In genomic region chrX:139216991-139217593, GRCm38 (mm10) we compare ENCODE assay signal across 9 mouse cellular contexts. TPM values are rescaled to one million over a fixed set of nuclear protein-coding genes. Genes with fewer than 3 reads are reported as not detected.
DNase-seq lines count a peak whose midpoint lies in the region; ATAC-seq and TF ChIP-seq lines count a peak whose summit lies in the region.
"Had no signal": no experiment of that assay in that cellular context is flagged by ENCODE, and none has a peak within 500 bp of the region (broad histone marks: within the 10 kb centered on the region; RNA-seq: fewer than 3 reads in every experiment).

No protein-coding gene starts in this region.

- H3K27ac ChIP-seq in embryonic facial prominence, embryonic 15.5 days (replicated peaks): peak overlapping the region; percentile 51; the same call in 1 of the 2 replicates
- no peak overlapping the region for H3K27ac ChIP-seq in liver, embryonic 14.5 days
- no peak overlapping the region for H3K27ac ChIP-seq in neural tube, embryonic 13.5 days (replicated peaks)

- TF ChIP-seq EP300 in liver, embryonic 14.5 days (IDR thresholded peaks at IDR 0.05; ENCODE audit: low read depth): no peak

- H3K9ac ChIP-seq in embryonic facial prominence, embryonic 15.5 days: no peak overlapping the region
- peak overlapping the region; percentile 9; the same call in 1 of the 2 replicates for H3K9ac ChIP-seq in liver, embryonic 14.5 days (replicated peaks)
- H3K9ac ChIP-seq in neural tube, embryonic 13.5 days: peak overlapping the region; percentile 60

- H3K4me3 ChIP-seq in embryonic facial prominence, embryonic 15.5 days (replicated peaks): peak overlapping the region; percentile 43
- H3K4me3 ChIP-seq in liver, embryonic 14.5 days (ENCODE audit: insufficient read depth in 1 of 2, low read depth in 2 of 2, low read length in 2 of 2): peak overlapping the region; percentile 35 to 40
- peak overlapping the region; percentile 37 for H3K4me3 ChIP-seq in neural tube, embryonic 13.5 days

- H3K9me3 ChIP-seq in embryonic facial prominence, embryonic 15.5 days (replicated peaks): no peaks in the 10 kb centered on the region
- H3K9me3 ChIP-seq in liver, embryonic 14.5 days (ENCODE audit: control insufficient read depth, low read length): no peaks in the 10 kb centered on the region
- no peaks in the 10 kb centered on the region for H3K9me3 ChIP-seq in neural tube, embryonic 13.5 days

- no peak for TF ChIP-seq CTCF in liver, embryonic 14.5 days (IDR thresholded peaks at IDR 0.05; ENCODE audit: low read depth)

- 0 out of 2 replicates have a peak, but pooled peaks have one; percentile 79 for ATAC-seq in embryonic facial prominence, embryonic 15.5 days (ENCODE audit: insufficient number of reproducible peaks, low FRiP score, low TSS enrichment, low read depth)
- 0 out of 2 replicates have a peak, but pooled peaks have one; percentile 48 for ATAC-seq in liver, embryonic 14.5 days (ENCODE audit: insufficient read depth)
- ATAC-seq in neural tube, embryonic 13.5 days (ENCODE audit: low read depth): peak; percentile 95

- no peaks in the 10 kb centered on the region for H3K36me3 ChIP-seq in embryonic facial prominence, embryonic 15.5 days
- no peaks in the 10 kb centered on the region for H3K36me3 ChIP-seq in liver, embryonic 14.5 days (replicated peaks; ENCODE audit: control insufficient read depth, insufficient read depth, low read depth)
- no peaks in the 10 kb centered on the region for H3K36me3 ChIP-seq in neural tube, embryonic 13.5 days

- H3K27me3 ChIP-seq in embryonic facial prominence, embryonic 15.5 days: 0 out of 2 replicates have a peak, but pooled peaks cover 3% of the 10 kb centered on the region
- no peaks in the 10 kb centered on the region for H3K27me3 ChIP-seq in liver, embryonic 14.5 days (ENCODE audit: control insufficient read depth, insufficient read depth, low read length)
- peaks cover 21% of the 10 kb centered on the region for H3K27me3 ChIP-seq in neural tube, embryonic 13.5 days

- WGBS in embryonic facial prominence, embryonic 15.5 days: 14% methylated on average over 22 of the region's 22 CpGs
- 16% methylated on average over 22 of the region's 22 CpGs for WGBS in liver, embryonic 14.5 days (ENCODE audit: insufficient replicate concordance)
- 16% methylated on average over 22 of the region's 22 CpGs for whole genome bisulfite sequencing in neural tube, embryonic 13.5 days

- intact Hi-C loops in heart, postnatal 14 days (cut with DNase I): loop anchor here (10.0 kb wide), 2 partner anchors 148 to 468 kb away; partner anchors contain the start of gene Tbc1d8b

- peak; percentile 78 for DNase-seq in ES-CJ7 (ENCODE audit: low read depth, low spot score)
- peak; percentile 50 for DNase-seq in brain, embryonic 18.5 days (ENCODE audit: low read depth, low spot score)
- DNase-seq in heart, postnatal 14 days: peak; percentile 35 to 59
- peak; percentile 23 for DNase-seq in layer of hippocampus, adult 11-12 months (ENCODE audit: low spot score)
- peak in 2 of 3 experiments; percentile 6 to 13 for DNase-seq in liver, embryonic 14.5 days (ENCODE audit: low read depth in 3 of 3, low spot score in 3 of 3)
- no peak for DNase-seq in B cell, adult 2 months

- no peaks in the 10 kb centered on the region for H3K4me1 ChIP-seq in embryonic facial prominence, embryonic 15.5 days
- H3K4me1 ChIP-seq in liver, embryonic 14.5 days (replicated peaks; ENCODE audit: control insufficient read depth in 2 of 2, insufficient read depth in 2 of 2, low read length in 1 of 2): peaks cover 0 to 1% of the 10 kb centered on the region in 2 experiments; a peak in 1 of 4 replicates
- no peaks in the 10 kb centered on the region for H3K4me1 ChIP-seq in neural tube, embryonic 13.5 days (replicated peaks)

- H3K4me2 ChIP-seq in embryonic facial prominence, embryonic 15.5 days (replicated peaks): peak overlapping the region; percentile 40
- H3K4me2 ChIP-seq in liver, embryonic 14.5 days (ENCODE audit: low read depth): peak overlapping the region; percentile 60
- H3K4me2 ChIP-seq in neural tube, embryonic 13.5 days: peak overlapping the region; percentile 57

RNA-seq across cellular contexts. Expression of gene Mum1l1, which starts 7.2 kb away (rescaled TPM):
- 25.4 and 25.7 TPM in 2 replicates for polyA plus RNA-seq in embryonic facial prominence, embryonic 15.5 days (2015; fragmentation: Nextera tagmentation; extraction: Ambion mirVana)
- 1 to 10 TPM; 3.0 to 3.2 TPM for total RNA-seq in heart, postnatal 14 days (2021)
- 0.22 and 0.42 TPM in 2 replicates for polyA plus RNA-seq in liver, embryonic 14.5 days (2012; rRNA removed)
- polyA plus RNA-seq in liver, embryonic 14.5 days (2014; fragmentation: Nextera tagmentation; extraction: Ambion mirVana): 1.4 and 1.6 TPM in 2 replicates
- polyA plus RNA-seq in neural tube, embryonic 13.5 days (2015; fragmentation: Nextera tagmentation; extraction: Ambion mirVana): 7.8 and 9.7 TPM in 2 replicates

RNA-seq across cellular contexts. Expression of gene 4933428M09Rik, which starts 38.1 kb away (rescaled TPM):
- not detected in 2 replicates for polyA plus RNA-seq in embryonic facial prominence, embryonic 15.5 days (2015; fragmentation: Nextera tagmentation; extraction: Ambion mirVana)
- total RNA-seq in heart, postnatal 14 days (2021): not detected
- polyA plus RNA-seq in liver, embryonic 14.5 days (2012; rRNA removed): not detected in 2 replicates
- not detected in 2 replicates for polyA plus RNA-seq in liver, embryonic 14.5 days (2014; fragmentation: Nextera tagmentation; extraction: Ambion mirVana)
- not detected in 2 replicates for polyA plus RNA-seq in neural tube, embryonic 13.5 days (2015; fragmentation: Nextera tagmentation; extraction: Ambion mirVana)
- total RNA-seq: adrenal gland, postnatal 4 days had no signal

Comparison
In these comparisons a context has a peak if more than half of its experiments do, and no peak if none do; other contexts are left out.
1. DNase-seq: peak in ES-CJ7 (single experiment), brain, embryonic 18.5 days (single experiment), heart, postnatal 14 days (2 of 2), layer of hippocampus, adult 11-12 months (single experiment) and liver, embryonic 14.5 days (2 of 3); none in B cell, adult 2 months (0 of 2).
2. Peak in every context shown above with its lines, with median percentiles within 50 percentile points of each other: ATAC-seq, H3K4me2 ChIP-seq and H3K4me3 ChIP-seq.